In the genomic region with DNA sequence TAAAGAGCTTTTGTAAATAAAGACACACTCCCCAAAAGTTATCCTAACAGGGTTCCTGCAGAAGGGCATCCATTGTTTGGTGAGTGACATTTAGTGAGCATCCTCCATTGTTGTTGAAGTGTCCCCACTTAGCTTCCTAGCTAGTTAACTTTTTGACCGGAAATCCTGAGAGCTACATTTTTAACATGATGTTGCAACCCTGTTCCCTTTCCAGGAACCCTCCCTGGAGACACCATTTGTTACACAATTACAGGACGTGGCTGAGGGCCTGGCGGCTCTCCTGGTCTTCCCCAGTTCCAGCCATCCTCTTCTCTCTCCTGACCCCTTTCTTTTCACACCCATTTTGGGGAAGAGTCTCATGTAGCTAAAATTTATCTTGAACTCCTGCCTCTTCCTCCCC, we compare ENCODE assay signal across 9 mouse cellular contexts. TPM values are rescaled to one million over a fixed set of nuclear protein-coding genes. Genes with fewer than 3 reads are reported as not detected.
DNase-seq lines count a peak whose midpoint lies in the region; ATAC-seq and TF ChIP-seq lines count a peak whose summit lies in the region.
"Had no signal": no experiment of that assay in that cellular context is flagged by ENCODE, and none has a peak within 500 bp of the region (broad histone marks: within the 10 kb centered on the region; RNA-seq: fewer than 3 reads in every experiment).

No protein-coding gene starts in this region.

- WGBS in intestine, embryonic 16.5 days: 50% methylated on average over 3 of the region's 3 CpGs
- WGBS in intestine, embryonic 15.5 days: 40% methylated on average over 3 of the region's 3 CpGs
- WGBS in embryonic facial prominence, embryonic 15.5 days: 51% methylated on average over 3 of the region's 3 CpGs
- WGBS in kidney, adult 2 months: 17% methylated on average over 3 of the region's 3 CpGs

- TF ChIP-seq POLR2A in kidney, adult 2 months (IDR thresholded peaks at IDR 0.05; ENCODE audit: low read depth, low read length): no peak

- H3K4me1 ChIP-seq in intestine, embryonic 16.5 days (ENCODE audit: control insufficient read depth, insufficient read depth, low read length): peaks cover 16% of the 10 kb centered on the region
- H3K4me1 ChIP-seq in intestine, embryonic 15.5 days (replicated peaks): peaks cover 16% of the 10 kb centered on the region
- H3K4me1 ChIP-seq in embryonic facial prominence, embryonic 15.5 days: peaks cover 24% of the 10 kb centered on the region
- peaks cover 7% of the 10 kb centered on the region; the same call in 1 of the 2 replicates for H3K4me1 ChIP-seq in kidney, adult 2 months (ENCODE audit: control insufficient read depth, insufficient read depth, low read length)

- peak; percentile 91 for DNase-seq in kidney, adult 2 months
- peak; percentile 84 for DNase-seq in lung, postnatal 36 days
- DNase-seq in spleen, adult 18-20 months: no peak

- H3K9me3 ChIP-seq in intestine, embryonic 16.5 days (ENCODE audit: control insufficient read depth, low read length): no peaks in the 10 kb centered on the region
- H3K9me3 ChIP-seq in intestine, embryonic 15.5 days: no peaks in the 10 kb centered on the region
- H3K9me3 ChIP-seq in embryonic facial prominence, embryonic 15.5 days (replicated peaks): no peaks in the 10 kb centered on the region

- H3K4me2 ChIP-seq in intestine, embryonic 16.5 days (ENCODE audit: low read depth, low read length): 0 out of 2 replicates have a peak overlapping the region, but pooled peaks have one; percentile 65
- no peak overlapping the region; the same call in 1 of the 2 replicates for H3K4me2 ChIP-seq in intestine, embryonic 15.5 days (replicated peaks)
- 0 out of 2 replicates have a peak overlapping the region, but pooled peaks have one; percentile 82 for H3K4me2 ChIP-seq in embryonic facial prominence, embryonic 15.5 days (replicated peaks)

- ATAC-seq in intestine, embryonic 16.5 days: no peak
- no peak for ATAC-seq in intestine, embryonic 15.5 days
- ATAC-seq in embryonic facial prominence, embryonic 15.5 days (ENCODE audit: insufficient number of reproducible peaks, low FRiP score, low TSS enrichment, low read depth): no peak
- ATAC-seq in megakaryocyte-erythroid progenitor cell, adult 5-6 weeks (replicated peaks; ENCODE audit: low FRiP score, low TSS enrichment, poor library complexity, severe bottlenecking): no peak
- no peak for ATAC-seq in cerebellum, adult (ENCODE audit: insufficient number of reproducible peaks, low FRiP score, low TSS enrichment)
- ATAC-seq: Patski had no signal

- TF ChIP-seq CTCF in kidney, adult 2 months (conservative IDR thresholded peaks at IDR 0.05; ENCODE audit: insufficient read depth, insufficient read length, low read depth, low read length): no peak

- no peak overlapping the region for H3K9ac ChIP-seq in intestine, embryonic 16.5 days (ENCODE audit: low read depth, low read length)
- H3K9ac ChIP-seq in intestine, embryonic 15.5 days: no peak overlapping the region
- no peak overlapping the region for H3K9ac ChIP-seq in embryonic facial prominence, embryonic 15.5 days

- no peak overlapping the region for H3K27ac ChIP-seq in intestine, embryonic 16.5 days (ENCODE audit: low read length)
- no peak overlapping the region for H3K27ac ChIP-seq in intestine, embryonic 15.5 days
- H3K27ac ChIP-seq in embryonic facial prominence, embryonic 15.5 days (replicated peaks): no peak overlapping the region
- peak overlapping the region; percentile 43 for H3K27ac ChIP-seq in kidney, adult 2 months (ENCODE audit: insufficient read depth, low read depth, low read length)

- no peak overlapping the region for H3K4me3 ChIP-seq in intestine, embryonic 16.5 days (ENCODE audit: low read length)
- no peak overlapping the region for H3K4me3 ChIP-seq in intestine, embryonic 15.5 days (replicated peaks)
- H3K4me3 ChIP-seq in embryonic facial prominence, embryonic 15.5 days (replicated peaks): 0 out of 2 replicates have a peak overlapping the region, but pooled peaks have one; percentile 80
- no peak overlapping the region for H3K4me3 ChIP-seq in kidney, adult 2 months (ENCODE audit: insufficient read depth, low read depth, low read length)

- no peaks in the 10 kb centered on the region for H3K27me3 ChIP-seq in intestine, embryonic 16.5 days (replicated peaks; ENCODE audit: control insufficient read depth, insufficient read depth, low read length)
- no peaks in the 10 kb centered on the region for H3K27me3 ChIP-seq in intestine, embryonic 15.5 days (replicated peaks)
- H3K27me3 ChIP-seq in embryonic facial prominence, embryonic 15.5 days: no peaks in the 10 kb centered on the region
- H3K27me3 ChIP-seq in kidney, adult 2 months (replicated peaks; ENCODE audit: control insufficient read depth, insufficient read depth, low read length): no peaks in the 10 kb centered on the region
- H3K27me3 ChIP-seq: Patski had no signal

- H3K36me3 ChIP-seq in intestine, embryonic 16.5 days (ENCODE audit: control insufficient read depth, insufficient read depth, low read length): no peaks in the 10 kb centered on the region; the same call in 1 of the 2 replicates
- H3K36me3 ChIP-seq in intestine, embryonic 15.5 days: no peaks in the 10 kb centered on the region
- 0 out of 2 replicates have a peak, but pooled peaks cover 3% of the 10 kb centered on the region for H3K36me3 ChIP-seq in embryonic facial prominence, embryonic 15.5 days
- H3K36me3 ChIP-seq in kidney, adult 2 months (ENCODE audit: control insufficient read depth, insufficient read depth, low read length): no peaks in the 10 kb centered on the region

RNA-seq across cellular contexts. Expression of a gene that starts 1.1 kb away (rescaled TPM):
- 33.5 and 35.1 TPM in 2 replicates for polyA plus RNA-seq in intestine, embryonic 16.5 days (2015; fragmentation: Nextera tagmentation; extraction: Ambion mirVana)
- 32.8 and 35.0 TPM in 2 replicates for polyA plus RNA-seq in intestine, embryonic 15.5 days (2015; fragmentation: Nextera tagmentation; extraction: Ambion mirVana)
- 37.1 and 40.9 TPM in 2 replicates for polyA plus RNA-seq in embryonic facial prominence, embryonic 15.5 days (2015; fragmentation: Nextera tagmentation; extraction: Ambion mirVana)
- 35.6 and 40.9 TPM in 2 replicates for polyA plus RNA-seq in kidney, adult 2 months (2012; rRNA removed)
- 25.3 and 33.5 TPM in 2 replicates for total RNA-seq in megakaryocyte-erythroid progenitor cell, adult 5-6 weeks (2014; fragmentation: Nextera tagmentation)
- 8.6 and 11.7 TPM in 2 replicates for total RNA-seq in megakaryocyte-erythroid progenitor cell, adult 5-6 weeks (2017)

RNA-seq across cellular contexts. Expression of a gene that starts 36.1 kb away (rescaled TPM):
- 119 and 121 TPM in 2 replicates for polyA plus RNA-seq in intestine, embryonic 16.5 days (2015; fragmentation: Nextera tagmentation; extraction: Ambion mirVana)
- 105 and 127 TPM in 2 replicates for polyA plus RNA-seq in intestine, embryonic 15.5 days (2015; fragmentation: Nextera tagmentation; extraction: Ambion mirVana)
- polyA plus RNA-seq in embryonic facial prominence, embryonic 15.5 days (2015; fragmentation: Nextera tagmentation; extraction: Ambion mirVana): 102 and 108 TPM in 2 replicates
- 60.6 and 71.7 TPM in 2 replicates for polyA plus RNA-seq in kidney, adult 2 months (2012; rRNA removed)
- 28.7 and 59.7 TPM in 2 replicates for total RNA-seq in megakaryocyte-erythroid progenitor cell, adult 5-6 weeks (2014; fragmentation: Nextera tagmentation)
- total RNA-seq in megakaryocyte-erythroid progenitor cell, adult 5-6 weeks (2017): 21.5 and 25.3 TPM in 2 replicates

RNA-seq across cellular contexts. Expression of a gene that starts 36.8 kb away (rescaled TPM):
- polyA plus RNA-seq in intestine, embryonic 16.5 days (2015; fragmentation: Nextera tagmentation; extraction: Ambion mirVana): 11.7 and 12.8 TPM in 2 replicates
- polyA plus RNA-seq in intestine, embryonic 15.5 days (2015; fragmentation: Nextera tagmentation; extraction: Ambion mirVana): 12.5 and 12.8 TPM in 2 replicates
- 15.0 and 15.4 TPM in 2 replicates for polyA plus RNA-seq in embryonic facial prominence, embryonic 15.5 days (2015; fragmentation: Nextera tagmentation; extraction: Ambion mirVana)
- polyA plus RNA-seq in kidney, adult 2 months (2012; rRNA removed): 23.7 and 28.2 TPM in 2 replicates
- 15.8 and 19.2 TPM in 2 replicates for total RNA-seq in megakaryocyte-erythroid progenitor cell, adult 5-6 weeks (2014; fragmentation: Nextera tagmentation)
- 19.2 and 21.7 TPM in 2 replicates for total RNA-seq in megakaryocyte-erythroid progenitor cell, adult 5-6 weeks (2017)

RNA-seq across cellular contexts. Expression of a gene that starts 56.8 kb away (rescaled TPM):
- polyA plus RNA-seq in intestine, embryonic 16.5 days (2015; fragmentation: Nextera tagmentation; extraction: Ambion mirVana): 16.4 and 19.4 TPM in 2 replicates
- polyA plus RNA-seq in intestine, embryonic 15.5 days (2015; fragmentation: Nextera tagmentation; extraction: Ambion mirVana): 11.3 and 13.3 TPM in 2 replicates
- polyA plus RNA-seq in embryonic facial prominence, embryonic 15.5 days (2015; fragmentation: Nextera tagmentation; extraction: Ambion mirVana): 6.7 and 7.4 TPM in 2 replicates
- polyA plus RNA-seq in kidney, adult 2 months (2012; rRNA removed): 33.3 and 34.7 TPM in 2 replicates
- 5.8 and 8.4 TPM in 2 replicates for total RNA-seq in megakaryocyte-erythroid progenitor cell, adult 5-6 weeks (2014; fragmentation: Nextera tagmentation)
- 2.2 and 3.2 TPM in 2 replicates for total RNA-seq in megakaryocyte-erythroid progenitor cell, adult 5-6 weeks (2017)

RNA-seq across cellular contexts. Expression of a gene that starts 57.5 kb away (rescaled TPM):
- polyA plus RNA-seq in intestine, embryonic 16.5 days (2015; fragmentation: Nextera tagmentation; extraction: Ambion mirVana): 10.6 and 12.7 TPM in 2 replicates
- polyA plus RNA-seq in intestine, embryonic 15.5 days (2015; fragmentation: Nextera tagmentation; extraction: Ambion mirVana): 11.9 and 12.8 TPM in 2 replicates
- polyA plus RNA-seq in embryonic facial prominence, embryonic 15.5 days (2015; fragmentation: Nextera tagmentation; extraction: Ambion mirVana): 13.9 and 14.5 TPM in 2 replicates
- polyA plus RNA-seq in kidney, adult 2 months (2012; rRNA removed): 1.7 and 2.7 TPM in 2 replicates
- 0.76 and 1.6 TPM in 2 replicates for total RNA-seq in megakaryocyte-erythroid progenitor cell, adult 5-6 weeks (2014; fragmentation: Nextera tagmentation)
- not detected in 2 replicates for total RNA-seq in megakaryocyte-erythroid progenitor cell, adult 5-6 weeks (2017)

Comparison
In these comparisons a context has a peak if more than half of its experiments do, and no peak if none do; other contexts are left out.
1. DNase-seq: peak in kidney, adult 2 months (single experiment) and lung, postnatal 36 days (single experiment); none in spleen, adult 18-20 months (0 of 2).